9 mouse cellular contexts compared by ENCODE assay signal in the genomic region with DNA sequence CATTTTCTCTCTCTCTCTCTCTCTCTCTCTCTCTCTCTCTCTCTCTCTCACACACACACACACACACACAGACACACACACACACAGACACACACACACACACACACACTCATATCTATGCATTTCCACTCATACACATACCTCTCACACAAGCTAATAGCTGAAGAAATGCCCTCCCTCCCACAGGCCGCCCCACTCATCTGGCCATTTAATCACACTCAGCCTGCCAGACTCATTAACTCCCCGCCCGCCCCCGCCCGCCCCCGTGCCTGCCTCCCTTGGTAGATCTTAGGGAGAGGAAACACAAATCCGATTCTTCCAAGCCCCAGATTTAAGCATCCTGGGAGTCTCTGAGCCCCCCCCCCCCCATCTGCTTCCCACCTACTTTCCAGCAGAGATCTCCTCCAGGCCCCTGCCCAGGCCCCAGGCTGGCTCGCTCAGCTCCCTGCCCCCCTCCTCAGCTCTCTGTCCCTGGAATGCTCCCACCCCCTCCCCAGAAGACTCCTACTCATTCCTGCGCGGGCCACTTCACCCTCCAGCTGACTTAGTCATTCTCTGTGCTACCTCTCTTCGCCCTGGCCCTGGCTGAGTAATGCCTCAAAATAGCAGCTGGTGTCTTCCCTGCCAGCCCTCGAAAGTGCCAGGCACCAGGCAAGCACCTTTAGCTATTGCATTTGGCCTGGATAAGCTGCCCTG. TPM values are rescaled to one million over a fixed set of nuclear protein-coding genes. Genes with fewer than 3 reads are reported as not detected.
DNase-seq lines count a peak whose midpoint lies in the region; ATAC-seq and TF ChIP-seq lines count a peak whose summit lies in the region.
"Had no signal": no experiment of that assay in that cellular context is flagged by ENCODE, and none has a peak within 500 bp of the region (broad histone marks: within the 10 kb centered on the region; RNA-seq: fewer than 3 reads in every experiment).

No protein-coding gene starts in this region.

- no peak overlapping the region for H3K9ac ChIP-seq in liver, postnatal 0 days (replicated peaks)

- peak; percentile 42 for DNase-seq in liver
- no peak for DNase-seq in liver, postnatal 0 days
- peak; percentile 51 for DNase-seq in brain, embryonic 14.5 days (ENCODE audit: low read depth)
- peak; percentile 68 for DNase-seq in gastrocnemius, postnatal 14 days
- peak; percentile 54 to 57 for DNase-seq in left cerebral cortex, adult 2 months (ENCODE audit: extremely low spot score in 1 of 2, low spot score in 2 of 2)
- no peak for DNase-seq in spleen, postnatal 10 days (ENCODE audit: low spot score in 2 of 2)
- no peak for DNase-seq in thymus, postnatal 25 days

- no peaks in the 10 kb centered on the region for H3K9me3 ChIP-seq in liver, postnatal 0 days (ENCODE audit: low read length)

- H3K27ac ChIP-seq in liver, postnatal 0 days (ENCODE audit: low read depth), result no peak overlapping the region
- no peak overlapping the region for H3K27ac ChIP-seq in left cerebral cortex, adult 2 months
- peak overlapping the region; percentile 55 for H3K27ac ChIP-seq in olfactory bulb, adult 2 months (ENCODE audit: insufficient read depth, low read depth, low read length)
- H3K27ac ChIP-seq: macrophage had no signal

- no peaks in the 10 kb centered on the region for H3K36me3 ChIP-seq in liver, postnatal 0 days (replicated peaks; ENCODE audit: insufficient read depth, low read length)

- no peak overlapping the region for H3K4me2 ChIP-seq in liver, postnatal 0 days (ENCODE audit: low read depth, low read length)

- no peaks in the 10 kb centered on the region for H3K27me3 ChIP-seq in liver, postnatal 0 days (ENCODE audit: insufficient read depth, low read length)

- 46% methylated on average over 6 of the region's 12 CpGs for WGBS in liver, postnatal 0 days (ENCODE audit: insufficient replicate concordance)
- WGBS in olfactory bulb, adult 2 months, result 5% methylated on average over 12 of the region's 12 CpGs

- no peak for ATAC-seq in liver, postnatal 0 days

- TF ChIP-seq POLR2A in brain, embryonic 14.5 days (IDR thresholded peaks at IDR 0.05; ENCODE audit: borderline replicate concordance, extremely low read depth, insufficient read depth, insufficient read length, poor library complexity, severe bottlenecking), result no peak
- no peak for TF ChIP-seq POLR2A in olfactory bulb, adult 2 months (IDR thresholded peaks at IDR 0.05; ENCODE audit: insufficient read depth, low read depth, low read length)

- intact Hi-C loops in gastrocnemius, postnatal 14 days (cut with DNase I; ENCODE audit: low total_unique reads), result no loop called here
- intact Hi-C loops in left cerebral cortex, adult 2 months (cut with DNase I), result no loop called here

- H3K4me3 ChIP-seq in liver, postnatal 0 days (ENCODE audit: low read depth, low read length), result no peak overlapping the region
- no peak overlapping the region for H3K4me3 ChIP-seq in left cerebral cortex, adult 2 months
- no peak overlapping the region for H3K4me3 ChIP-seq in olfactory bulb, adult 2 months (ENCODE audit: insufficient read depth, low read depth, low read length)

- no peaks in the 10 kb centered on the region for H3K4me1 ChIP-seq in liver, postnatal 0 days (ENCODE audit: insufficient read depth)
- H3K4me1 ChIP-seq in olfactory bulb, adult 2 months (ENCODE audit: control insufficient read depth, insufficient read depth, low read length), result peaks cover 14% of the 10 kb centered on the region

- TF ChIP-seq EP300 in liver, postnatal 0 days (IDR thresholded peaks at IDR 0.05; ENCODE audit: low read depth), result no peak

- TF ChIP-seq CTCF in liver, postnatal 0 days (IDR thresholded peaks at IDR 0.05; ENCODE audit: low read depth), result no peak
- TF ChIP-seq CTCF in brain, embryonic 14.5 days (IDR thresholded peaks at IDR 0.05; ENCODE audit: borderline replicate concordance, extremely low read depth, insufficient read depth, insufficient read length), result no peak
- TF ChIP-seq CTCF in left cerebral cortex, adult 2 months (IDR thresholded peaks at IDR 0.05), result no peak
- TF ChIP-seq CTCF in olfactory bulb, adult 2 months (IDR thresholded peaks at IDR 0.05; ENCODE audit: insufficient read depth, low read depth, low read length), result no peak

RNA-seq across cellular contexts. Expression of a gene that starts 8.2 kb away (rescaled TPM):
- polyA plus RNA-seq in liver, postnatal 0 days (2015; fragmentation: Nextera tagmentation; extraction: Ambion mirVana), result 2.3 and 2.7 TPM in 2 replicates
- 8.0 and 10.3 TPM in 2 replicates for polyA plus RNA-seq in brain, embryonic 14.5 days (2012; rRNA removed)
- total RNA-seq in gastrocnemius, postnatal 14 days (2021), result 1 to 10 TPM in 1 of 2 experiments, under 1 TPM in 1; 0.74 to 1.4 TPM
- total RNA-seq in left cerebral cortex, adult 2 months (2021), result 1 to 10 TPM; 5.5 to 6.8 TPM
- polyA plus RNA-seq in olfactory bulb, adult 2 months (2012; ENCODE audit: insufficient read depth, insufficient read length, low replicate concordance, missing spikeins), result not detected in 2 replicates
- polyA plus RNA-seq: macrophage had no signal

Comparison
In these comparisons a context has a peak if more than half of its experiments do, and no peak if none do; other contexts are left out.
1. DNase-seq: peak in liver (single experiment), brain, embryonic 14.5 days (single experiment), gastrocnemius, postnatal 14 days (single experiment) and left cerebral cortex, adult 2 months (2 of 2); none in liver, postnatal 0 days (single experiment), spleen, postnatal 10 days (0 of 2) and thymus, postnatal 25 days (single experiment).